Comparison of ENCODE assay signal across 1 mouse cellular context in the genomic region with DNA sequence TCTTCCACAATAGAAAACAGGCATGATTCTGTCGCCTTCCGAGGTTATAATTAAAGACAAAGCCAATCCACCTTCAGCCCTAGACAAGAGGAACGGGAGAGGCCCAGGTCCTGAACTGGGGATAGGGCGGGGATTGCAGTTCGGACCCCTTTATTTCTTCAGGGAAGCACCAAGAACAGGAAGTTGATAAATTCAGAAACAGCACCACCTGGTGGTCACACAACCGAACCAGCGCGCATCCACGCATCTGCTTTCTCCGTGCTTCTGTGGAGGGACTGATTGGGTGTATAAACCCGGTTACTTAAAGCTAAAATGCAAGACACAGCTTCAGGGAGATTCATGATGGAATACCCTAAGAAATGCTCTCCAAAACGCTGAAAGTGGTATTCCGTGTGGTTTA.
TF ChIP-seq lines count a peak whose summit lies in the region.

No protein-coding gene starts in this region.

TF ChIP-seq in CH12.LX, 34 proteins besides CTCF, POLR2A, EP300 and RAD21 (continued from another document):
- no peak for TF ChIP-seq ZKSCAN1 (IDR thresholded peaks at IDR 0.05; ENCODE audit: borderline replicate concordance, low read depth, low read length)
